Mouse (Mus musculus) myocyte (in vitro differentiated cells): ENCODE measurements around the gene Stk24.

Experiments
- CEBPB ChIP-seq: IDR thresholded peaks from 2 replicates; pipeline ENCODE4 v1.6.1; 2011; ENCODE audit warnings: mild to moderate bottlenecking, moderate library complexity; ENCODE audit not compliant: poor library complexity, insufficient read depth, severe bottlenecking
- E2F4 ChIP-seq: IDR thresholded peaks from one replicate; pipeline ENCODE4 v1.6.1; 2011; ENCODE audit warnings: mild to moderate bottlenecking, control low read depth, moderate library complexity; ENCODE audit not compliant: insufficient read depth
- MAX ChIP-seq: IDR thresholded peaks from one replicate; pipeline ENCODE4 v1.6.1; 2011; ENCODE audit warnings: low read depth, mild to moderate bottlenecking, control low read depth
- MYOD1 ChIP-seq, 3 experiments: IDR thresholded peaks; one replicate each; pipeline ENCODE4 v1.6.1; 2011; ENCODE audit warnings: control low read depth in 2 of 3, low read depth in 2 of 3, mild to moderate bottlenecking in 2 of 3, moderate library complexity in 1 of 3; ENCODE audit not compliant: insufficient read length in 2 of 3, control insufficient read depth in 1 of 3
- MYOG ChIP-seq, 3 experiments: IDR thresholded peaks; one replicate each; pipeline ENCODE4 v1.6.1; 2011; ENCODE audit warnings: control low read depth in 2 of 3, low read depth in 2 of 3, mild to moderate bottlenecking in 2 of 3; ENCODE audit not compliant: insufficient read length in 2 of 3, control insufficient read depth in 1 of 3, insufficient read depth in 1 of 3
- POLR2A ChIP-seq: IDR thresholded peaks from one replicate; pipeline ENCODE4 v1.6.1; 2011; ENCODE audit warnings: low read depth, mild to moderate bottlenecking, control low read depth, moderate library complexity; ENCODE audit not compliant: insufficient read length
- POLR2AphosphoS2 ChIP-seq: IDR thresholded peaks from one replicate; pipeline ENCODE4 v1.6.1; 2011; ENCODE audit warnings: low read depth, control low read depth; ENCODE audit not compliant: insufficient read length
- REST ChIP-seq: IDR thresholded peaks from one replicate; pipeline ENCODE4 v1.6.1; 2011; ENCODE audit warnings: mild to moderate bottlenecking, control low read depth, moderate library complexity; ENCODE audit not compliant: insufficient read depth, insufficient read length
- SRF ChIP-seq: IDR thresholded peaks from one replicate; pipeline ENCODE4 v1.6.1; 2011; ENCODE audit warnings: low read depth; ENCODE audit not compliant: control insufficient read depth, insufficient read length
- TCF3 ChIP-seq: IDR thresholded peaks from one replicate; pipeline ENCODE4 v1.6.1; 2011; ENCODE audit warnings: low read depth, control low read depth; ENCODE audit not compliant: insufficient read length
- USF1 ChIP-seq: IDR thresholded peaks from one replicate; pipeline ENCODE4 v1.6.1; 2011; ENCODE audit warnings: low read depth, mild to moderate bottlenecking, control low read depth, moderate library complexity

DNA sequence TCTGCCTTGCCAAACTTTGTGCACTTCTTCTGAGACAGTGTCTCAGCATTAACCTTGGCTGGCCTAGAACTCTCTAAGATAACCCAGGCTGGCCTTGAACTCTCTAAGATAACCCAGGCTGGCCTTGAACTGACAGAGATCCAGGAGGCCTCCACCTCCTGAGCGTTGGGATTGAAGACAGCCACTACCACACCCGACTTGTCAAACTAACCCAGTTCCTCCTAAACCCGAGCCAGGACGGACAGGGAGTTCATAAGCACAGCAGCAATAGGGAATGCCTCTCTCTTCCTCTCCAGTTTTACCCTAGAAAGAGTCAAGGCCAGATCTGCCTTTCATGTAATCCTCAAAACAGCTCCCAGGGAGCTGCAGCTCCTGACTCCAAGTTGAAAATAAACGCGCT, 3.2 kb downstream of the Stk24 start:
- TF ChIP-seq MYOD1 (IDR thresholded peaks at IDR 0.05; ENCODE audit: control insufficient read depth in 1 of 3, insufficient read length in 2 of 3, low read depth in 2 of 3), result no peak
- TF ChIP-seq SRF, result no peak
- no peak for TF ChIP-seq MYOG (IDR thresholded peaks at IDR 0.05; ENCODE audit: control insufficient read depth in 1 of 3, insufficient read depth in 1 of 3, insufficient read length in 2 of 3, low read depth in 2 of 3)
- TF ChIP-seq POLR2A, result no peak
- no peak for TF ChIP-seq USF1
- TF ChIP-seq CEBPB, result no peak
- TF ChIP-seq E2F4, result no peak
- TF ChIP-seq MAX, result no peak
- no peak for TF ChIP-seq POLR2AphosphoS2
- no peak for TF ChIP-seq REST
- TF ChIP-seq TCF3, result no peak
